Mouse (Mus musculus): ENCODE data around the gene Cmip.

DNA sequence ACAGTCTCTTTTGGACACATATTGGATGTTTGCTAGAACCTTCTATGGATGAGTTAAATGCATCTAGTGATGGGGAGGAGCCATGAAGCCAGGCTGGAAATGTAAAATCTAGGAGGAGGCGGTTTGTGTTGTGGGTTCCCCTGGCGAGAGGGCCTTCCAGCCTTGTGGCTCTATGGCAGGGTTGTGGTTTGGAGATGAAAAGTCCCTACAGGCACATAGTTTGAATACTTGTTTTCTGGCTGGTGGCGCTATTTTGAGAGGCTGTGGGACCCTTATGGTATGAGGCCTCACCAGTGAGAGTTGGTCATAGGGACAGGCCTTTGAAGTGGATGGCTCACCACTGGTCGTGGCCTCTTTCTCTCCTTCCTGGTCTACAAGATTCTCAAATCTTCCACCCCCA is 95.2 kb downstream of the Cmip start:
- TF ChIP-seq CTCF (IDR thresholded peaks at IDR 0.05; ENCODE audit: control insufficient read depth, insufficient read depth, insufficient read length) (no peak), MYOG (IDR thresholded peaks at IDR 0.05; ENCODE audit: control insufficient read depth, extremely low read depth, insufficient read length) (no peak), CEBPB (IDR thresholded peaks at IDR 0.05; ENCODE audit: low read depth) (no peak), USF1 (IDR thresholded peaks at IDR 0.05; ENCODE audit: low read depth) (no peak), MYOD1 (IDR thresholded peaks at IDR 0.05; ENCODE audit: control insufficient read depth, insufficient read length, low read depth) (no peak), FOSL1 (IDR thresholded peaks at IDR 0.05; ENCODE audit: insufficient read depth, low read length, poor library complexity, severe bottlenecking) (no peak), MAX (IDR thresholded peaks at IDR 0.05) (no peak)

All from C2C12 (cell line).